Mouse (Mus musculus) heart, embryonic 13.5 days (tissue): ENCODE results near the gene Lsamp. TPM values are rescaled to one million over a fixed set of nuclear protein-coding genes. Genes with fewer than 3 reads are reported as not detected.

Experiments
- ATAC-seq: fragments of 200-750 bp; cut with Nextera tagmentation; 2 replicates; pipeline ENCODE4 v1.8.0; 2017; ENCODE audit warnings: moderate TSS enrichment; ENCODE audit not compliant: insufficient number of reproducible peaks, low FRiP score, low TSS enrichment; ENCODE audit errors: extremely low read depth
- H3K27ac ChIP-seq: fragments of 300-500 bp; sonication (generic); replicated peaks from 2 replicates; pipeline ENCODE4 v1.5.1; 2015; ENCODE audit warnings: moderate library complexity, mild to moderate bottlenecking, inconsistent platforms
- H3K27me3 ChIP-seq: fragments of 300-500 bp; sonication (generic); replicated peaks from 2 replicates; pipeline ENCODE4 v1.6.1; 2015; ENCODE audit warnings: mild to moderate bottlenecking, inconsistent platforms
- H3K36me3 ChIP-seq: fragments of 300-500 bp; sonication (generic); 2 replicates; pipeline ENCODE4 v1.6.1; 2015; ENCODE audit warnings: mild to moderate bottlenecking, inconsistent platforms
- H3K4me1 ChIP-seq: fragments of 300-500 bp; sonication (generic); 2 replicates; pipeline ENCODE4 v1.6.1; 2015; ENCODE audit warnings: inconsistent platforms
- H3K4me2 ChIP-seq: fragments of 300-500 bp; sonication (generic); 2 replicates; pipeline ENCODE4 v1.6.1; 2015; ENCODE audit warnings: inconsistent platforms, mild to moderate bottlenecking, moderate library complexity
- H3K4me3 ChIP-seq: fragments of 300-500 bp; sonication (generic); 2 replicates; pipeline ENCODE4 v1.5.1; 2015; ENCODE audit warnings: moderate library complexity, mild to moderate bottlenecking, inconsistent platforms
- H3K9ac ChIP-seq: fragments of 300-500 bp; sonication (generic); 2 replicates; pipeline ENCODE4 v1.6.1; 2015; ENCODE audit warnings: inconsistent platforms, mild to moderate bottlenecking, moderate library complexity
- H3K9me3 ChIP-seq: fragments of 300-500 bp; sonication (generic); 2 replicates; pipeline ENCODE4 v1.6.1; 2016; ENCODE audit warnings: inconsistent platforms
- WGBS: fragments of 180-500 bp; shearing (Covaris S2); methylation state at CpG from one replicate; pipeline ENCODE4 v1.1.7; 2015; ENCODE audit warnings: mixed read lengths; 5-methylcytosine and 5-hydroxymethylcytosine counted together
- polyA plus RNA-seq: library from polyadenylated mRNA; unstranded; fragments of >200 nt; fragmentation: Nextera tagmentation; extraction: Ambion mirVana; gene quantifications from 2 replicates; pipeline ENCODE4 v1.2.1, GENCODE M21; 2015

Gene Lsamp
- polyA plus RNA-seq, 1 experiment from 2014 or later, result 1.1 TPM

GRCm38 (mm10) chr16:40060491-40060890 is 76.3 kb downstream of the Lsamp start:
- ATAC-seq, result no peak
- no peak overlapping the region for H3K4me2 ChIP-seq
- no peaks in the 10 kb centered on the region for H3K27me3 ChIP-seq
- no peaks in the 10 kb centered on the region for H3K36me3 ChIP-seq
- H3K9me3 ChIP-seq, result no peaks in the 10 kb centered on the region
- H3K9ac ChIP-seq, result no peak overlapping the region
- H3K27ac ChIP-seq, result no peak overlapping the region
- no peaks in the 10 kb centered on the region; the same call in 1 of the 2 replicates for H3K4me1 ChIP-seq
- WGBS, result 30% methylated on average over 2 of the region's 2 CpGs
- no peak overlapping the region for H3K4me3 ChIP-seq

GRCm38 (mm10) chr16:40075556-40075955 is 91.4 kb downstream of the Lsamp start:
- Histone ChIP-seq H3K27me3 (no peaks in the 10 kb centered on the region), H3K4me1 (no peaks in the 10 kb centered on the region), H3K27ac (no peak overlapping the region), H3K36me3 (no peaks in the 10 kb centered on the region), H3K4me2 (no peak overlapping the region), H3K4me3 (no peak overlapping the region), H3K9me3 (no peaks in the 10 kb centered on the region), H3K9ac (no peak overlapping the region)
- WGBS, result 62% methylated on average over 2 of the region's 2 CpGs
- no peak for ATAC-seq

GRCm38 (mm10) chr16:40080224-40080623 is 96.1 kb downstream of the Lsamp start:
- 63% methylated on average over 3 of the region's 3 CpGs for WGBS
- H3K9me3 ChIP-seq, result no peaks in the 10 kb centered on the region
- no peak for ATAC-seq
- no peaks in the 10 kb centered on the region for H3K4me1 ChIP-seq
- no peaks in the 10 kb centered on the region for H3K36me3 ChIP-seq
- H3K27ac ChIP-seq, result no peak overlapping the region
- no peak overlapping the region for H3K9ac ChIP-seq
- H3K4me2 ChIP-seq, result no peak overlapping the region
- H3K27me3 ChIP-seq, result no peaks in the 10 kb centered on the region
- H3K4me3 ChIP-seq, result no peak overlapping the region

GRCm38 (mm10) chr16:40104329-40104728 is 120.2 kb downstream of the Lsamp start:
- Histone ChIP-seq H3K36me3 (no peaks in the 10 kb centered on the region), H3K9me3 (no peaks in the 10 kb centered on the region), H3K27me3 (no peaks in the 10 kb centered on the region), H3K9ac (no peak overlapping the region), H3K4me2 (no peak overlapping the region), H3K27ac (no peak overlapping the region), H3K4me1 (no peaks in the 10 kb centered on the region), H3K4me3 (no peak overlapping the region)
- whole genome bisulfite sequencing, result 40% methylated on average over 4 of the region's 4 CpGs
- no peak for ATAC-seq

GRCm38 (mm10) chr16:40182918-40183317 is 198.8 kb downstream of the Lsamp start:
- H3K27me3 ChIP-seq, result no peaks in the 10 kb centered on the region
- no peak overlapping the region for H3K4me3 ChIP-seq
- WGBS, result 61% methylated on average over 1 of the region's 1 CpGs
- H3K36me3 ChIP-seq, result no peaks in the 10 kb centered on the region
- ATAC-seq, result no peak
- H3K27ac ChIP-seq, result no peak overlapping the region
- H3K9me3 ChIP-seq, result no peaks in the 10 kb centered on the region
- no peak overlapping the region for H3K9ac ChIP-seq
- no peaks in the 10 kb centered on the region for H3K4me1 ChIP-seq
- no peak overlapping the region for H3K4me2 ChIP-seq

- Histone ChIP-seq H3K9ac (no peak overlapping the region), H3K4me1 (no peaks in the 10 kb centered on the region), H3K4me3 (no peak overlapping the region), H3K36me3 (no peaks in the 10 kb centered on the region), H3K4me2 (no peak overlapping the region), H3K27me3 (no peaks in the 10 kb centered on the region), H3K9me3 (no peaks in the 10 kb centered on the region), H3K27ac (no peak overlapping the region)
- WGBS, result 66% methylated on average over 4 of the region's 4 CpGs
- no peak for ATAC-seq
Measured at GRCm38 (mm10) chr16:40187987-40188590, 203.9 kb downstream of the Lsamp start.

GRCm38 (mm10) chr16:40194401-40194800 is 210.2 kb downstream of the Lsamp start:
- Histone ChIP-seq H3K27me3 (no peaks in the 10 kb centered on the region), H3K9me3 (no peaks in the 10 kb centered on the region), H3K4me3 (no peak overlapping the region), H3K4me1 (no peaks in the 10 kb centered on the region), H3K36me3 (no peaks in the 10 kb centered on the region), H3K9ac (no peak overlapping the region), H3K27ac (no peak overlapping the region), H3K4me2 (no peak overlapping the region)
- 40% methylated on average over 3 of the region's 3 CpGs for WGBS
- no peak for ATAC-seq

- Histone ChIP-seq H3K9ac (no peak overlapping the region), H3K36me3 (no peaks in the 10 kb centered on the region), H3K9me3 (no peaks in the 10 kb centered on the region), H3K27ac (no peak overlapping the region), H3K4me2 (no peak overlapping the region), H3K4me1 (no peaks in the 10 kb centered on the region), H3K27me3 (no peaks in the 10 kb centered on the region), H3K4me3 (no peak overlapping the region)
- WGBS, result 73% methylated on average over 2 of the region's 2 CpGs
- no peak for ATAC-seq
Measured at GRCm38 (mm10) chr16:40194839-40195238, 210.7 kb downstream of the Lsamp start.

GRCm38 (mm10) chr16:40228627-40229026 is 244.5 kb downstream of the Lsamp start:
- H3K4me1 ChIP-seq, result no peaks in the 10 kb centered on the region
- H3K36me3 ChIP-seq, result no peaks in the 10 kb centered on the region
- H3K4me2 ChIP-seq, result no peak overlapping the region
- WGBS, result 75% methylated on average over 5 of the region's 5 CpGs
- ATAC-seq, result no peak
- H3K27me3 ChIP-seq, result no peaks in the 10 kb centered on the region
- no peaks in the 10 kb centered on the region for H3K9me3 ChIP-seq
- H3K9ac ChIP-seq, result no peak overlapping the region
- H3K4me3 ChIP-seq, result no peak overlapping the region
- H3K27ac ChIP-seq, result no peak overlapping the region

GRCm38 (mm10) chr16:40233066-40233465 is 248.9 kb downstream of the Lsamp start:
- 30% methylated on average over 2 of the region's 2 CpGs for WGBS
- no peak overlapping the region for H3K4me2 ChIP-seq
- no peak overlapping the region for H3K27ac ChIP-seq
- H3K4me1 ChIP-seq, result no peaks in the 10 kb centered on the region
- H3K4me3 ChIP-seq, result no peak overlapping the region
- H3K36me3 ChIP-seq, result no peaks in the 10 kb centered on the region
- no peaks in the 10 kb centered on the region for H3K9me3 ChIP-seq
- ATAC-seq, result no peak
- H3K27me3 ChIP-seq, result no peaks in the 10 kb centered on the region
- no peak overlapping the region for H3K9ac ChIP-seq

- Histone ChIP-seq H3K4me2 (no peak overlapping the region), H3K27ac (no peak overlapping the region), H3K27me3 (no peaks in the 10 kb centered on the region), H3K4me3 (no peak overlapping the region), H3K9me3 (no peaks in the 10 kb centered on the region), H3K9ac (no peak overlapping the region), H3K36me3 (no peaks in the 10 kb centered on the region), H3K4me1 (no peaks in the 10 kb centered on the region)
- WGBS, result 76% methylated on average over 13 of the region's 13 CpGs
- no peak for ATAC-seq
Measured at GRCm38 (mm10) chr16:40234151-40234895, 250.2 kb downstream of the Lsamp start.

GRCm38 (mm10) chr16:40271859-40272258 is 287.7 kb downstream of the Lsamp start:
- H3K4me3 ChIP-seq, result no peak overlapping the region
- no peak overlapping the region for H3K27ac ChIP-seq
- no peaks in the 10 kb centered on the region for H3K27me3 ChIP-seq
- no peaks in the 10 kb centered on the region for H3K36me3 ChIP-seq
- no peak for ATAC-seq
- H3K9ac ChIP-seq, result no peak overlapping the region
- 67% methylated on average over 3 of the region's 3 CpGs for whole genome bisulfite sequencing
- H3K4me1 ChIP-seq, result no peaks in the 10 kb centered on the region
- no peak overlapping the region for H3K4me2 ChIP-seq
- no peaks in the 10 kb centered on the region for H3K9me3 ChIP-seq
